Mouse (Mus musculus): ENCODE measurements at regions not wholly inside any gene's neighbourhood (a gene's known extent, or its start where the extent isn't known, plus 50 kb on each side); places are given as distances from the start of the nearest gene placed in this dataset.

GRCm38 (mm10) chr2:93126112-93126511, 61.2 kb upstream of the Trp53i11 start:
- Histone ChIP-seq H3K36me3 (ENCODE audit: control insufficient read depth, insufficient read depth, low read length) (no peaks in the 10 kb centered on the region), H3K27me3 (ENCODE audit: control insufficient read depth, insufficient read depth, low read length) (no peaks in the 10 kb centered on the region), H3K4me1 (replicated peaks; ENCODE audit: control insufficient read depth, insufficient read depth, low read length) (peaks cover 18% of the 10 kb centered on the region), H3K4me3 (ENCODE audit: control insufficient read depth, insufficient read depth, low read length) (no peak overlapping the region), H3K27ac (ENCODE audit: control insufficient read depth, insufficient read depth, low read length) (no peak overlapping the region)
- 89% methylated on average over 7 of the region's 7 CpGs for WGBS
- no peak for DNase-seq
- TF ChIP-seq CTCF (IDR thresholded peaks at IDR 0.05; ENCODE audit: borderline replicate concordance, control insufficient read depth, extremely low read depth, insufficient read depth, low read length, poor library complexity) = no peak
- no peak for TF ChIP-seq POLR2A (IDR thresholded peaks at IDR 0.05; ENCODE audit: control insufficient read depth, extremely low read depth, insufficient read depth, low read length, poor library complexity)

GRCm38 (mm10) chr2:93124866-93125467, 62.4 kb upstream of the Trp53i11 start:
- H3K27me3 ChIP-seq (ENCODE audit: control insufficient read depth, insufficient read depth, low read length) = no peaks in the 10 kb centered on the region
- no peaks in the 10 kb centered on the region for H3K36me3 ChIP-seq (ENCODE audit: control insufficient read depth, insufficient read depth, low read length)
- H3K4me3 ChIP-seq (ENCODE audit: control insufficient read depth, insufficient read depth, low read length) = no peak overlapping the region
- TF ChIP-seq CTCF (IDR thresholded peaks at IDR 0.05; ENCODE audit: borderline replicate concordance, control insufficient read depth, extremely low read depth, insufficient read depth, low read length, poor library complexity) = no peak
- TF ChIP-seq POLR2A (IDR thresholded peaks at IDR 0.05; ENCODE audit: control insufficient read depth, extremely low read depth, insufficient read depth, low read length, poor library complexity) = no peak
- H3K4me1 ChIP-seq (replicated peaks; ENCODE audit: control insufficient read depth, insufficient read depth, low read length) = peaks cover 25% of the 10 kb centered on the region
- no peak for DNase-seq
- no peak overlapping the region for H3K27ac ChIP-seq (ENCODE audit: control insufficient read depth, insufficient read depth, low read length)
- 96% methylated on average over 7 of the region's 7 CpGs for WGBS

GRCm38 (mm10) chr2:93123829-93124228, 63.5 kb upstream of the Trp53i11 start:
- Histone ChIP-seq H3K27me3 (ENCODE audit: control insufficient read depth, insufficient read depth, low read length) (no peaks in the 10 kb centered on the region), H3K4me1 (replicated peaks; ENCODE audit: control insufficient read depth, insufficient read depth, low read length) (peaks cover 34% of the 10 kb centered on the region), H3K27ac (ENCODE audit: control insufficient read depth, insufficient read depth, low read length) (no peak overlapping the region), H3K36me3 (ENCODE audit: control insufficient read depth, insufficient read depth, low read length) (no peaks in the 10 kb centered on the region), H3K4me3 (ENCODE audit: control insufficient read depth, insufficient read depth, low read length) (no peak overlapping the region)
- WGBS = 96% methylated on average over 11 of the region's 11 CpGs
- no peak for DNase-seq
- TF ChIP-seq POLR2A (IDR thresholded peaks at IDR 0.05; ENCODE audit: control insufficient read depth, extremely low read depth, insufficient read depth, low read length, poor library complexity) (no peak), CTCF (IDR thresholded peaks at IDR 0.05; ENCODE audit: borderline replicate concordance, control insufficient read depth, extremely low read depth, insufficient read depth, low read length, poor library complexity) (no peak)

DNA sequence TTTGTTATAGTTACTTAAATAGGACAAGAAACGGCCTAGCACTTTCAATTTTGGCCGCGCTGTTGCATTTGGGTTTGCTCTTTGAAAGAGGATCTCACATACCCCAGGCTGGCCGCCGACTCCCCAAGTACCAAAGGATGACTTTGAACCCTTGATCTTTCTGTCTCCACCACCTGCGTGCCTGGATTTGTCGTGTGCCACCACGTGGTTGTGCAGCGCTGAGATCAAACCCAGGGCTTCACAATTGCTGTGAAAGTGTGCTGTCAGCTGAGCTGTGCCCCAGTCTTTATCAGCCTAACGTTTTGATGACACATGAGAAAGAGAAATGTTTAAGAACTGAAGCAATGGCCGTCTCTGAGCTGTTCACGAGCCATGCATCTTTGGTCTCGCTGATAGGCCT, 67.0 kb upstream of the Trp53i11 start:
- Histone ChIP-seq H3K4me3 (ENCODE audit: control insufficient read depth, insufficient read depth, low read length) (no peak overlapping the region), H3K36me3 (ENCODE audit: control insufficient read depth, insufficient read depth, low read length) (no peaks in the 10 kb centered on the region), H3K27me3 (ENCODE audit: control insufficient read depth, insufficient read depth, low read length) (no peaks in the 10 kb centered on the region), H3K4me1 (replicated peaks; ENCODE audit: control insufficient read depth, insufficient read depth, low read length) (peaks cover 42% of the 10 kb centered on the region), H3K27ac (ENCODE audit: control insufficient read depth, insufficient read depth, low read length) (no peak overlapping the region)
- WGBS = 31% methylated on average over 13 of the region's 13 CpGs
- no peak for TF ChIP-seq POLR2A (IDR thresholded peaks at IDR 0.05; ENCODE audit: control insufficient read depth, extremely low read depth, insufficient read depth, low read length, poor library complexity)
- TF ChIP-seq CTCF (IDR thresholded peaks at IDR 0.05; ENCODE audit: borderline replicate concordance, control insufficient read depth, extremely low read depth, insufficient read depth, low read length, poor library complexity) = no peak
- DNase-seq = peak; percentile 39

GRCm38 (mm10) chr2:93119001-93119400, 68.3 kb upstream of the Trp53i11 start:
- Histone ChIP-seq H3K27ac (ENCODE audit: control insufficient read depth, insufficient read depth, low read length) (peak overlapping the region; percentile 45; the same call in 1 of the 2 replicates), H3K27me3 (ENCODE audit: control insufficient read depth, insufficient read depth, low read length) (no peaks in the 10 kb centered on the region), H3K36me3 (ENCODE audit: control insufficient read depth, insufficient read depth, low read length) (no peaks in the 10 kb centered on the region), H3K4me1 (replicated peaks; ENCODE audit: control insufficient read depth, insufficient read depth, low read length) (peaks cover 42% of the 10 kb centered on the region), H3K4me3 (ENCODE audit: control insufficient read depth, insufficient read depth, low read length) (no peak overlapping the region)
- peak; percentile 70 for DNase-seq
- 52% methylated on average over 8 of the region's 8 CpGs for WGBS
- TF ChIP-seq CTCF (IDR thresholded peaks at IDR 0.05; ENCODE audit: borderline replicate concordance, control insufficient read depth, extremely low read depth, insufficient read depth, low read length, poor library complexity) = no peak
- no peak for TF ChIP-seq POLR2A (IDR thresholded peaks at IDR 0.05; ENCODE audit: control insufficient read depth, extremely low read depth, insufficient read depth, low read length, poor library complexity)

DNA sequence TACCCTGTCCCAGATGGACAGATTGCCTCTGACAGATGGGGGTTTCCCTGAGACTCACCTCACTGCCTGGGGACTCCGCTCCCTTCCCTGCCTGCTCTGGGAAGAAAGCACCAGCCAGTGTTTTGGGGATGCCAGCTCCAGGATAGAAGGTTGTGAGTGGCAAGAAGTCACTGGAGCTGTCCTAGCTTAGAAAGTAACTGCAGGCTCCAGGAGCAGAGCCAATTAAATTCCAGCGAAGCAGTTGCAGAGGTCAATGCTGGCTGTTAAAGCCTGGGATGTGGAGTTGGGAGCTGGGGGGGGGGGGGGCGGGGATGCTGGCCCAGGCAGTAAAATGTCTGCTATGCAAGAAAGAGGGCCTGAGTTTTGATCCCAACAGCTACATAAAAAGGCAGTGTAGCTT, 69.3 kb upstream of the Prdm11 start:
- 85% methylated on average over 2 of the region's 3 CpGs for WGBS
- Histone ChIP-seq H3K4me1 (replicated peaks; ENCODE audit: control insufficient read depth, insufficient read depth, low read length) (peaks cover 21% of the 10 kb centered on the region), H3K27ac (ENCODE audit: control insufficient read depth, insufficient read depth, low read length) (no peak overlapping the region), H3K36me3 (ENCODE audit: control insufficient read depth, insufficient read depth, low read length) (no peaks in the 10 kb centered on the region), H3K4me3 (ENCODE audit: control insufficient read depth, insufficient read depth, low read length) (no peak overlapping the region), H3K27me3 (ENCODE audit: control insufficient read depth, insufficient read depth, low read length) (no peaks in the 10 kb centered on the region)
- TF ChIP-seq CTCF (IDR thresholded peaks at IDR 0.05; ENCODE audit: borderline replicate concordance, control insufficient read depth, extremely low read depth, insufficient read depth, low read length, poor library complexity) (no peak), POLR2A (IDR thresholded peaks at IDR 0.05; ENCODE audit: control insufficient read depth, extremely low read depth, insufficient read depth, low read length, poor library complexity) (no peak)
- no peak for DNase-seq

GRCm38 (mm10) chr2:93113929-93114328, 68.0 kb upstream of the Prdm11 start:
- WGBS = 89% methylated on average over 7 of the region's 7 CpGs
- H3K36me3 ChIP-seq (ENCODE audit: control insufficient read depth, insufficient read depth, low read length) = no peaks in the 10 kb centered on the region
- DNase-seq = no peak
- H3K27ac ChIP-seq (ENCODE audit: control insufficient read depth, insufficient read depth, low read length) = no peak overlapping the region
- peaks cover 15% of the 10 kb centered on the region for H3K4me1 ChIP-seq (replicated peaks; ENCODE audit: control insufficient read depth, insufficient read depth, low read length)
- no peaks in the 10 kb centered on the region for H3K27me3 ChIP-seq (ENCODE audit: control insufficient read depth, insufficient read depth, low read length)
- TF ChIP-seq CTCF (IDR thresholded peaks at IDR 0.05; ENCODE audit: borderline replicate concordance, control insufficient read depth, extremely low read depth, insufficient read depth, low read length, poor library complexity) (no peak), POLR2A (IDR thresholded peaks at IDR 0.05; ENCODE audit: control insufficient read depth, extremely low read depth, insufficient read depth, low read length, poor library complexity) (no peak)
- no peak overlapping the region for H3K4me3 ChIP-seq (ENCODE audit: control insufficient read depth, insufficient read depth, low read length)

Data from thymus, adult 2 months (tissue).